Mouse (Mus musculus) liver, embryonic 14 days (tissue): ENCODE measurements around the gene Inhbe. TPM values are rescaled to one million over a fixed set of nuclear protein-coding genes. Genes with fewer than 3 reads are reported as not detected.

Experiments
- polyA plus RNA-seq: library from polyadenylated mRNA; depleted of rRNA; stranded (reverse); fragments of >200 nt; gene quantifications from 2 replicates; pipeline ENCODE4 v1.2.3, GENCODE M21; 2012; rRNA removed

Inhbe gene
- polyA plus RNA-seq, result 0.46 and 0.53 TPM in 2 replicates

DNA sequence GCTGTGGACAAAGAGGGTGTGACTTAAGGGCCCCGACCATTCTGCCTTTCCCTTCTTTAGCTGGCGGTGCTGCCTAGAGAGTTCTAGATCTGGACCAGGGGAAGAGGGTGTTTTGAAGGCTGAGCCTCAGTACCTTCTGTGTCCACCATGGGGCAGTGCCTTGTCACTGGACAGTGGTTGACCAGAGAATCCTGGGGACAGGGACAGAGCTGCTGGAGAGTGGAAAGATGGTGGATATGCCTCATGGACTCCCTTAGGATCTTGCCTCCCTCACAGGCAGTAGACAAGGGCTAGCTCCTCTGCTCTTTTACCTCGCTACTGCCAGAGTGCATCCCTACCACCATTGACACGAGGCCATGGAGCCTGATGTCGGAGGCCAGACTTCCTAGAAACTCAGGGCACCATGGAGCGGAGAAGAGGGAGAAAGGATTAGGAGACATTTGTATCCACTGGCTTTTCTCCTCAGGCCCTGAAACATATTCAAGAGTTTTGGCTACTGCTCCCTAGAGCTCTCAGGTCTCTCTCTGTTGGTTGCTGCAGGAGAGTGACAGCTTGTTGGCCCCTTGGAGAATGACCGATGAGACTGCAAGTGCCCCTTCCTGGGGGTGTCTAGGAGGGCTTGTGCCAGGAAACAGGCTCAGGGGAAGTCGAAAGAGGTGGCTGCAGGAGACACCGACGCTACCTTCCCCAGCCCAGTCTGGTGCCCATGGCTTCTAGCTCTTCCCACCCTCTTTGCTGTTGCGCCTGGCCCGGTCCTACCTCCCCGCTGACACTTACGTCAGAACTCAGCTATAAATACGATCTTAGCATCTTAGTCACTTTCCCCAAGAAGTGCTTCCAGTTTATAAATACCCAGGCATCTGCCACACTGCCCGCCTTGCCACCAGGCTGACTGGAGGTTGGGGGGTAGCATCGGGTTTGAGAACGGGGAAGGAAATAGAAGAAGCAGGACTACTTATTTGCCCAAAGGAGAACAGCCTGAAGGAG is at the start of gene Inhbe:
TSS of gene Inhbe (minus strand) at position 503 of the 987 bp plus-strand sequence.

GRCm38 (mm10) chr10:127380251-127380691 is 26.1 kb upstream of the Inhbe start, which contains the start of gene R3hdm2:
Gene R3hdm2 (plus strand): TSS chr10:127380327.

DNA sequence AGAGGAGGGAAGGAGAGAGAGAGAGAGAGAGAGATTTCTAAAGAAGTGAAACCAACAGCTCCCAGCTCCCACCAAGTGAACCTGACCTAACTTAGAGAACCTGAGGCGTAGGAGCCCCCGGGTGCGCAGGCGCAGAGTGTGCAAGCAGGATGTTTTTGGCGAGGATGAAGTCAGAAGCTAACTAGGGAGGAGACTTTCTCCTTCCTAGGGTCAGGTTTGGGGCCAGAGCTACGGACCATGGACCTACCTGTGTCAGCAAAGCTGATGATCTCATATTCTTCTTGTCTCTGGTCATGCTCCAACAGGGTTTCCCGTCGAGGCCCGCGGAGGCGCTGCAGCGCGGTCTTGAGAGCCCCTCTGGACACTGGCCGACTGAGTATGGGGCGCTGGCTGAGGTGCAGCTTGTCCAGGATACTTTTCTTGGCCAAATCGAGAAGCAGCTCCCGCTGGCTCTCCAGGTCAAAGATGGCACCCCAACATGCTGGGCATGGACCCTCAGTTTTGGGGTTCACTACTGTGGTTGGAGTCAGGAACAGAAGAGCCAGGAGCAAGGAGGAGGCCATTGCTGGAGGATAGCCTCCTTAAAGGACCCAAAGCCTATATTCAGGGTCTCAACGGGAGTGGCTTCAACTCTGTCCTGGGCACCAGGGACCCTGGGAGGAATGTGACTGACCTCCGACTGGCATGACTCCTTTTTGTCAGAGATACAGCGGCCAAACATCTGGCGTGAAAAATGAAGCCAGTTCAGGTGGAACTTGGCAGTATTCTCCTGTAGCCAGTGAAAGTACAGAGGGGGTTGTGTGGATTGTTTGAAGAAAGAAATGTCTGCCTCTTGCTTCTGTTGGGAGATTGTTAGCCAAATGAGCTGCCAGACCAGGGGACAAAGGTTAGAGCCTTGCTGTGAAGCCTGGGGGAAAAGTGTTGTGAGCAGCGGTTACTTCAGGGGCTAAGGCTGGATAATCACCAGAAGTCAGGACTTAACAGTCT is 15.9 kb upstream of the Inhbe start, which contains the start of gene Inhbc:
TSS of gene Inhbc (minus strand) at position 598 of the 987 bp plus-strand sequence.

GRCm38 (mm10) chr10:127341891-127342639 is 12.1 kb downstream of the Inhbe start, which contains the start of gene Gli1:
Gene Gli1 (minus strand): TSS chr10:127341974.

GRCm38 (mm10) chr10:127321621-127322020 is 32.6 kb downstream of the Inhbe start, which contains the start of gene Arhgap9:
Gene Arhgap9 (plus strand): TSS chr10:127321964.

DNA sequence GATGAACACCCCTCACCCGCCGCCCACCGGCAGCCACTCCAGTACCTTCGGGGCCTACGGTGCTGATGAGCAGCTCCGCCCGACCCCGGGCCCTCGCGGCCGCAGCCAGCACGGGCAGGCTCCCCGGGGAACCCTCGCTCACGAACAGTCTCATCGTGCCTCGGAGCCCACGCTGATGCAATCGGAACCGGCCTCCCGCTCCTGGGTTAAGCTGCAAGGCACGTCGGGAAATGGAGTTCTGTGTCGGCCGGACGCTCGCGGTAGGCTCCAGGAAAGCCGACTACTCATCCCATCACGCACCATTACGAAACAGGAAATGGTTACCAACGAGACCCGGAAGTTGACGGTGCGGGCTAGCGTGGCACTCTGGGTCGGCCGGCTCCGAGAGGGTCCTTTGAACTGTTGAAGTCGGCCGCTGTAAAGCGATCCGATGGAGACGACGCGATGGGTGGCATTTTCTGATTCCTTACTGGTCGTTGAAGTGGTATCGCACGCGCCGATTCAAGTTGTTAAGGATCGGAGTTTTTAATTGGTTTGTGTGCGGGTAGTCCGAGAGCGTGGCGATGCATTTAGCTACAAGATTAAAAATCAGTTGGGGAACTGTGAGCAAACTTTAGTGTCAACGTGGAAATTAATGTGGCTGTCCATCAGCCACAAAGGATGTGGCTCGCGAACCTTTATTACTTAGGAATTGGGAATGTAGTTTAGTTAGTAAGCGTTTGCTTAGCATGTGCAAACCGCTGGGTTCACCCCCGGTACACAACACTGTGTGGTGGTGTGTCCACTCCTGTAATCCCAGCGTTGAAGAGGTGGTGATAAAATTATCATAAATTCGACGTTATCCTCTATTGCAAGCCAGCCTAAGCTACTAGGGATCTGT is 42.5 kb downstream of the Inhbe start, which contains the start of gene Mars:
TSS of gene Mars (minus strand) at position 311 of the 880 bp plus-strand sequence.

Other genes starting within 250 kb of the Inhbe start
- 26.4 and 26.9 TPM in 2 replicates for gene Os9, start 233.3 kb downstream of the Inhbe start, polyA plus RNA-seq
- 7.2 and 11.2 TPM in 2 replicates for gene B4galnt1, start 189.2 kb downstream of the Inhbe start, polyA plus RNA-seq
- 2.0 and 2.2 TPM in 2 replicates for gene Slc26a10, start 173.8 kb downstream of the Inhbe start, polyA plus RNA-seq
- 7.5 and 7.6 TPM in 2 replicates for gene Arhgef25, start 164.3 kb downstream of the Inhbe start, polyA plus RNA-seq
- gene Dtx3, start 158.7 kb downstream of the Inhbe start, polyA plus RNA-seq, result 29.2 and 32.7 TPM in 2 replicates
- 27.4 and 31.2 TPM in 2 replicates for gene Pip4k2c, start 142.8 kb downstream of the Inhbe start, polyA plus RNA-seq
- gene Kif5a, start 91.1 kb downstream of the Inhbe start, polyA plus RNA-seq, result 0.11 and 0.12 TPM in 2 replicates
- gene Dctn2, start 88.0 kb downstream of the Inhbe start, polyA plus RNA-seq, result 57.7 and 61.0 TPM in 2 replicates
- gene Mbd6, start 65.4 kb downstream of the Inhbe start, polyA plus RNA-seq, result 7.4 and 10.9 TPM in 2 replicates
- gene Mars, start 42.6 kb downstream of the Inhbe start, polyA plus RNA-seq, result 62.7 and 64.4 TPM in 2 replicates
- gene Arhgap9, start 32.4 kb downstream of the Inhbe start, polyA plus RNA-seq, result 7.4 and 9.7 TPM in 2 replicates
- gene Gli1, start 12.4 kb downstream of the Inhbe start, polyA plus RNA-seq, result 0.95 and 0.98 TPM in 2 replicates
- 1.1 and 1.6 TPM in 2 replicates for gene Inhbc, start 16.0 kb upstream of the Inhbe start, polyA plus RNA-seq
- gene R3hdm2, start 25.9 kb upstream of the Inhbe start, polyA plus RNA-seq, result 8.5 and 11.2 TPM in 2 replicates
- gene Stac3, start 147.3 kb upstream of the Inhbe start, polyA plus RNA-seq, result 0.36 and 1.6 TPM in 2 replicates
- gene Ndufa4l2, start 160.6 kb upstream of the Inhbe start, polyA plus RNA-seq, result 1.8 and 2.2 TPM in 2 replicates
- 83.1 and 90.5 TPM in 2 replicates for gene Shmt2, start 168.0 kb upstream of the Inhbe start, polyA plus RNA-seq
- gene Nxph4, start 180.1 kb upstream of the Inhbe start, polyA plus RNA-seq, result not detected in 2 replicates